Mouse (Mus musculus): ENCODE measurements around the gene Pde8b.
A peak's percentile ranks its signal among the peaks of the same experiment; 100 is the strongest.
"Not testable (repeated sequence)": the region's sequence is repeated elsewhere in the genome, so short reads cannot be mapped to it uniquely, and the experiment has no call there.

Gene Pde8b

GRCm38 (mm10) chr13:95221882-95222568 lies 28.1 kb downstream of the Pde8b start:
- no peak for DNase-seq (ENCODE audit: low spot score)

DNA sequence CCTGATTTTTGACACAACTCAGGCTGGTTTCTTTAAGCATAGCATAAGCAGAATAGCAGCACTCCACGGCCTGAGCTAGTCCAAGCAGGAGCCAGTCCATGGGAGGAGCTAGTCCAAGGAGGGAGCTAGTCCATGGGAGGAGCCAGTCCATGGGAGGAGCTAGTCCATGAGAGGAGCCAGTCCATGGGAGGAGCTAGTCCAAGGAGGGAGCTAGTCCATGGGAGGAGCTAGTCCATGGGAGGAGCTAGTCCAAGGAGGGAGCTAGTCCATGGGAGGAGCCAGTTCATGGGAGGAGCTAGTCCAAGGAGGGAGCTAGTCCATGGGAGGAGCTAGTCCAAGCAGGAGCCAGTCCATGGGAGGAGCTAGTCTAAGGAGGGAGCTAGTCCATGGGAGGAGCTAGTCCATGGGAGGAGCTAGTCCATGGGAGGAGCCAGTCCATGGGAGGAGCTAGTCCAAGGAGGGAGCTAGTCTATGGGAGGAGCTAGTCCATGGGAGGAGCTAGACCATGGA lies 34.4 kb downstream of the Pde8b start:
- DNase-seq (ENCODE audit: low spot score): not testable (repeated sequence)

DNA sequence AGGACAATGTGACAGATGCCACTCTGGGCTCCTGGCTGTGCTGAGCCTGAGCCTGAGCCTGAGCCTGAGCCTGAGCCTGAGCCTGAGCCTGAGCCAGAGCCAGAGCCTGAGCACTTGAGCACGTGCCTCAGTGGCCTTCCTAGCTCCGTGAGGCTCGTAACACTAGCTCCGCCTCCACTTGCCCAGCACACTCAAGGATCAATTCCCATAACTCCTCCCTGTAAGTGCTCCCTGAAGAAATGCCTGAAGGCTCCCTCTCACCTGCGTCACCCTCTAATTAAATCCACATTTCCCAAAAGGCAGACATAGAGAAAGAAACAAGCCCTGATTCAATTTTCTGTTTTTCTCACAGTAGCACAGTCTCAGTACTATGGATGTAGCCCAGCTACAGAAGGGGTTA lies 37.8 kb downstream of the Pde8b start:
- no peak for DNase-seq (ENCODE audit: low spot score)

DNA sequence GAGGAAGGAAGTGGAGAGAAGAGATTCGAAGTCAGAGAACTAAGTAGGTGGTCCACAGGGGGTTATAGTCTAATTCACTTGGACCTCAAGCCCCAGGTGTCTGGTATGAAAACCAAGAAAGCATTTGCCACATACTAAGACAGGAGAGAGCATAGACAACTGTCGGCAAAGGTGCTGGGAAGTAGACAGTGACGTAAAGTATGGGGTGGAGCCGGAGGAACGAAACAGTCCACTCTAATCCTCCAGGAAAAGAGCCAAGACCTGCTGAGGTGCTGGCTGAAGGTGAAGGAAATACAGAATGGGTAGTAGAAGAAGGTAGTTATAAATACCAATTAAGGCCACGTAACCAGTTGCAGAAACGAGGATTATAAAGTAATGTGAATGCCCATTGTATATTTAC lies 42.8 kb downstream of the Pde8b start:
- not testable (repeated sequence) for DNase-seq (ENCODE audit: low spot score)

DNA sequence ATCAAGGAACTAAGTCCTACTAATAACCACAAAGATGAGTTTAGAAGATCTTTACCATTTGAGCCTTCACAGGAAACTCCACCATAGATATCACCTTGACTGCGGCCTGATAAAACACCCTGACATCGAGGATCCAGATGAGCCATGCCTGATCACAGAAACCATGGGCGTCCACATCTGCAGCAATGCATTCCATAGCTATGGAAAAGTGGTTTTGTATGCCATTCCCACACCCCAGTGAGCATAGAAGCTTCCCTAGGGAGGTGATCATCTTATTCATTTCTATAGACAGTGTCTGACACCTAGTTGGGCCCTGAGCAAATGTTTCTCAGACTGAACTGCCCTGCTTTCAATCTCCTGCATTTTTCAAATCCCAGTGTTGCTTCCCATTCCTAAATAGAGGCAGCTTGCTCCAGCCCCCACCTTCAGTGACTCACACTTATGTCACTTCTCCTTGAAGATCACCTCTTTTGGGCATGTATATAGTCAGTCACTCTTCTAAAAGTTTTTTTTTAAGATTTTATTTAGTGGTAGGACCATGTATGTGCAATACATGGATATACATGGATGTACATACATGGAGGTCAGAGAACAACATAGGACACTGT lies 47.9 kb downstream of the Pde8b start:
- no peak for DNase-seq (ENCODE audit: low spot score)

GRCm38 (mm10) chr13:95200817-95201216 lies 49.3 kb downstream of the Pde8b start:
- no peak for DNase-seq (ENCODE audit: low spot score)

GRCm38 (mm10) chr13:95200036-95200435 lies 50.1 kb downstream of the Pde8b start:
- DNase-seq (ENCODE audit: low spot score): no peak

DNA sequence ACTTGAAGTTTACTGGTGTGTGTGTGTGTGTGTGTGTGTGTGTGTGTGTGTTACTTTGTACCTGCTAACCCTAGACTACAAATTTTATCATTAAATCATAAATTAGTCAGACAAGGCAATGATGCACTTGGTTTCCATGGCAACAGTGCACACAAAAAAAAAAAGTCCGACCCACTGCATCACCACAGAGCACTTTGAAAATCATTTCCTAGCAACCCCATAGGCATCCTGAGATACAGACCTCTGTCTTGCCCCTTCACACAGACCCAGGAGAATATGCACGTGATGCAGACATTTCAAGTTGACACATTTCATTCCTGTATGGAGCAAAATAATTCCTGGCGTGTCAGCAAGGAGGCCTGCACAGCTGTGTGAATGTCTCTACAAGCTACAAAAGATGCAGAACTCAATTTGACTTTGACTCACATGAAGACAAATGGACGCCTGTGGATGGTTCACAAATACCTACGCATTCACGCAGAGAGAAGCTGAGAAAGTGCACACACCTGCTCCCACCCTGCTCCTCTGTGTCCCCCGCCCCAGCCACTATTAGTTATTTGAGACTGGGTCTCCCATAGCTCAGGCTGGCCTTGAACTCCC lies 53.9 kb downstream of the Pde8b start:
- no peak for DNase-seq (ENCODE audit: low spot score)

GRCm38 (mm10) chr13:95191951-95192350 lies 58.2 kb downstream of the Pde8b start:
- DNase-seq (ENCODE audit: low spot score): no peak

- no peak for DNase-seq (ENCODE audit: low spot score)
Measured at GRCm38 (mm10) chr13:95189111-95189510, 61.0 kb downstream of the Pde8b start.

- DNase-seq (ENCODE audit: low spot score): no peak
Measured at GRCm38 (mm10) chr13:95187153-95187665, 62.9 kb downstream of the Pde8b start.

DNA sequence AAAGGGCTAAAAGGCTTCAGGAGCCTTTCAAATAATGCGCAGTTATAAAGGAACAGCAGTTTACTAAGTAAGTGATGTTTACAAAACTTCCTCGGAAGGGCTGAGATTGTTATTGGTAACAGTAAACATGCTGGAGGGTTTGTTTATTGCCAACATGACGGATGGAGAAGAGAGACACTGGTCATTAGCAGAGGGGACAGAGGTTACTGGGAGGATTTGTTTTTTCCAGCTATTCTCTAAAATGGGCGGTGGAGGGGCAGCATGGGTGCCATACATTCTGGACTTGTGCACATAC lies 63.4 kb downstream of the Pde8b start:
- DNase-seq (ENCODE audit: low spot score): no peak

GRCm38 (mm10) chr13:95185891-95186740 lies 64.0 kb downstream of the Pde8b start:
- no peak for DNase-seq (ENCODE audit: low spot score)

- no peak for DNase-seq (ENCODE audit: low spot score)
Measured at GRCm38 (mm10) chr13:95183686-95184085, 66.5 kb downstream of the Pde8b start.

- no peak for DNase-seq (ENCODE audit: low spot score)
Measured at GRCm38 (mm10) chr13:95180208-95180607, 69.9 kb downstream of the Pde8b start.

- DNase-seq (ENCODE audit: low spot score): peak; percentile 25
Measured at GRCm38 (mm10) chr13:95177326-95177725, 72.8 kb downstream of the Pde8b start.

GRCm38 (mm10) chr13:95176399-95176798 lies 73.7 kb downstream of the Pde8b start:
- DNase-seq (ENCODE audit: low spot score): peak; percentile 12

DNA sequence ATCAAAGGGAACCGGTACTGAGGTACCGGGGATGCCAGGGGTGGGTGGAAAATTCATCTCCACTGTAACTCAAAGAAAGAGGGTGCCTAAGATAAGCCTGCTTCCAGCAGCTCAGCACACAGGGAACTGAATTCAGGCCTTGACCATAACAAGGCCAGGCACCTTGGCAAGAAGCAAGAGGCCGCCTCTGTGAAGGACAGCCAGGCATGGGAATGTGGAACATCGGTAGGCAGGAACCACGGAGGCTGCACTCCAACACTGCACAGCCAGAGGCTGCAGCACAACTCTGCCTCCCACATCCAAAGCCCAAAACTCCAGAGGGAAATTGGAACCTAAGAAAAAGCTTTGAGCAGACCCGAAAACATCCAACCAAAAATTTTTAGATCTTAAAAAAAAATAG lies 75.9 kb downstream of the Pde8b start:
- DNase-seq (ENCODE audit: low spot score): peak; percentile 49

DNA sequence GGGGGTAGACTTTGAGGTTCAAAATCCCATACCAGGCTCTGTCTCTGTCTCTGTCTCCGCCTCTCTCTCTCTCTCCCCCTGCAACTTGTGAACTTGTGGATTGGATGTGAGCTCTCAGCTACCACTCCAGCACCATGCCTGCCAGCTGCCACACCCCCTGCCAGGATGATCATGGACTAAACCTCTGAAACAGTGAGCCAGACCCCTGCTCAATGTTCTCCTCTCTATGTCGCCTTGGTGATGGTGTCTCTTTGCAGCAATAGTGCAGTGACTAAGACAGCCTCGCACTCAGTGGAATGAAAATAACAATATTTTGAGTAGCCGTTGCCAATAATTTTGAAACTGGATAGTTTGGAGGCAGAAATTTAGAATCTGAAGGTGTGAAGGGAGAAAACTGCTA lies 77.8 kb downstream of the Pde8b start:
- DNase-seq (ENCODE audit: low spot score): no peak

GRCm38 (mm10) chr13:95160211-95160610 lies 89.9 kb downstream of the Pde8b start:
- no peak for DNase-seq (ENCODE audit: low spot score)

GRCm38 (mm10) chr13:95158986-95159385 lies 91.2 kb downstream of the Pde8b start:
- no peak for DNase-seq (ENCODE audit: low spot score)

DNA sequence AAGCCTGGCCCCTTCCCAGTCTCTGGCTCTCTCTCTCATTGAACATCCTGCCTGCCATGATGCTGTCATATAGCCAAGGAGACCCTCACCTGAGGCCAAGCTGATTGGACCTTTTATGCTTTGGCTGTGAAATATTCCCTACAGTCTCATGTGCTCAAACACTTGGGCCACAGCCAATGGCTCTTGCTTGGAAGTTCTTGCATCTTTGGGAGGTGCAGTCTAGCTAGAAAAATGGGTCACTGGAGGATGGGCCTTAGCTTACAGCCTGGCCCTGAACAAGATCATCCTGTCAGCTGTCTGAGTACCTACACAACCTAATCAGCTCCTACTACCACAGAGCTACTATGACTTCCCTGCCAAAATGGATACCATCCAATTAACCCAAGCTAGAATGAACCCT lies 105.4 kb downstream of the Pde8b start:
- DNase-seq (ENCODE audit: low spot score): no peak
